Mouse (Mus musculus) brown adipose tissue, adult 24 weeks (tissue): ENCODE results near the gene Aurkb. TPM values are rescaled to one million over a fixed set of nuclear protein-coding genes. Genes with fewer than 3 reads are reported as not detected.

Source experiments
- H3K27ac ChIP-seq: fragments of 200-500 bp; replicated peaks from 2 replicates; pipeline ENCODE4 v1.5.1; 2012; ENCODE audit warnings: low read depth, mild to moderate bottlenecking, low read length
- H3K4me1 ChIP-seq: fragments of 200-500 bp; 2 replicates; pipeline ENCODE4 v1.6.1; 2012; ENCODE audit warnings: low read length, mixed read lengths; ENCODE audit not compliant: control insufficient read depth, insufficient read depth, insufficient read length
- H3K4me3 ChIP-seq: fragments of 200-500 bp; 2 replicates; pipeline ENCODE4 v1.5.1; 2012; ENCODE audit warnings: low read depth, mild to moderate bottlenecking, low read length, moderate library complexity; ENCODE audit not compliant: insufficient read depth
- polyA plus RNA-seq: library from polyadenylated mRNA; stranded (reverse); fragments of >200 nt; gene quantifications from 2 replicates; pipeline ENCODE4 v1.2.4, GENCODE M21; 2012; ENCODE audit not compliant: missing spikeins, insufficient read depth, insufficient read length

Gene Aurkb
- polyA plus RNA-seq, 1 experiment: not detected

- Histone ChIP-seq H3K4me3 (no peak overlapping the region), H3K27ac (no peak overlapping the region)
Observed at GRCm38 (mm10) chr11:69020691-69021090, 24.8 kb upstream of the Aurkb start.

GRCm38 (mm10) chr11:69026562-69026961 lies 18.9 kb upstream of the Aurkb start:
- H3K4me1 ChIP-seq: no peaks in the 10 kb centered on the region
- H3K4me3 ChIP-seq: no peak overlapping the region
- H3K27ac ChIP-seq: no peak overlapping the region

More at GRCm38 (mm10) chr11:69020691-69021090, 24.8 kb upstream of the Aurkb start:
- 0 out of 2 replicates have a peak, but pooled peaks cover 3% of the 10 kb centered on the region for H3K4me1 ChIP-seq

GRCm38 (mm10) chr11:69028805-69029204 lies 16.6 kb upstream of the Aurkb start:
- no peaks in the 10 kb centered on the region for H3K4me1 ChIP-seq
- no peak overlapping the region for H3K4me3 ChIP-seq
- no peak overlapping the region for H3K27ac ChIP-seq

- no peak overlapping the region for H3K4me3 ChIP-seq
- H3K27ac ChIP-seq: no peak overlapping the region
- no peaks in the 10 kb centered on the region for H3K4me1 ChIP-seq
Observed at GRCm38 (mm10) chr11:69033552-69033951, 11.9 kb upstream of the Aurkb start.

- Histone ChIP-seq H3K4me1 (no peaks in the 10 kb centered on the region), H3K27ac (no peak overlapping the region), H3K4me3 (no peak overlapping the region)
Observed at GRCm38 (mm10) chr11:69034585-69034984, 10.9 kb upstream of the Aurkb start.

GRCm38 (mm10) chr11:69035411-69035810 lies 10.0 kb upstream of the Aurkb start:
- Histone ChIP-seq H3K4me3 (peak overlapping the region; percentile 17; the same call in 1 of the 2 replicates), H3K27ac (no peak overlapping the region), H3K4me1 (no peaks in the 10 kb centered on the region)

- H3K4me3 ChIP-seq: peak overlapping the region; percentile 40
- H3K27ac ChIP-seq: no peak overlapping the region
- H3K4me1 ChIP-seq: no peaks in the 10 kb centered on the region
Observed at GRCm38 (mm10) chr11:69035849-69036248, 9.6 kb upstream of the Aurkb start.

GRCm38 (mm10) chr11:69036486-69037230 lies 8.8 kb upstream of the Aurkb start:
- no peaks in the 10 kb centered on the region for H3K4me1 ChIP-seq
- H3K27ac ChIP-seq: peak overlapping the region; percentile 51
- H3K4me3 ChIP-seq: peak overlapping the region; percentile 80

- Histone ChIP-seq H3K27ac (peak overlapping the region; percentile 51), H3K4me3 (peak overlapping the region; percentile 80), H3K4me1 (no peaks in the 10 kb centered on the region)
Observed at GRCm38 (mm10) chr11:69037231-69038061, 8.0 kb upstream of the Aurkb start.

GRCm38 (mm10) chr11:69038173-69038572 lies 7.3 kb upstream of the Aurkb start:
- Histone ChIP-seq H3K4me1 (no peaks in the 10 kb centered on the region), H3K4me3 (no peak overlapping the region), H3K27ac (no peak overlapping the region)

GRCm38 (mm10) chr11:69046395-69046774 lies 938 bp downstream of the Aurkb start:
- H3K4me3 ChIP-seq: peak overlapping the region; percentile 61; the same call in 1 of the 2 replicates
- H3K4me1 ChIP-seq: no peaks in the 10 kb centered on the region; the same call in 1 of the 2 replicates
- no peak overlapping the region for H3K27ac ChIP-seq

- H3K4me3 ChIP-seq: no peak overlapping the region
- H3K4me1 ChIP-seq: peaks cover 6% of the 10 kb centered on the region; the same call in 1 of the 2 replicates
- no peak overlapping the region for H3K27ac ChIP-seq
Observed at GRCm38 (mm10) chr11:69047592-69047991, 2.1 kb downstream of the Aurkb start.

- peaks cover 7% of the 10 kb centered on the region; the same call in 1 of the 2 replicates for H3K4me1 ChIP-seq
Observed at GRCm38 (mm10) chr11:69048151-69048550, 2.7 kb downstream of the Aurkb start.

GRCm38 (mm10) chr11:69050748-69051147 lies 5.3 kb downstream of the Aurkb start:
- no peak overlapping the region for H3K4me3 ChIP-seq
- H3K4me1 ChIP-seq: peaks cover 7% of the 10 kb centered on the region; the same call in 1 of the 2 replicates
- H3K27ac ChIP-seq: no peak overlapping the region

More at GRCm38 (mm10) chr11:69048151-69048550, 2.7 kb downstream of the Aurkb start:
- no peak overlapping the region for H3K27ac ChIP-seq
- no peak overlapping the region for H3K4me3 ChIP-seq

GRCm38 (mm10) chr11:69051771-69052170 lies 6.3 kb downstream of the Aurkb start:
- 0 out of 2 replicates have a peak, but pooled peaks cover 7% of the 10 kb centered on the region for H3K4me1 ChIP-seq
- no peak overlapping the region for H3K4me3 ChIP-seq
- H3K27ac ChIP-seq: no peak overlapping the region
